Mouse (Mus musculus): ENCODE data around the gene Sh3pxd2a.
"Not testable (repeated sequence)": the region's sequence is repeated elsewhere in the genome, so short reads cannot be mapped to it uniquely, and the experiment has no call there.

- not testable (repeated sequence) for TF ChIP-seq CTCF (conservative IDR thresholded peaks at IDR 0.05; ENCODE audit: low read length); POU5F1 (IDR thresholded peaks at IDR 0.05; ENCODE audit: borderline replicate concordance, low read length); NANOG (IDR thresholded peaks at IDR 0.05; ENCODE audit: borderline replicate concordance, low read length)
Measured at GRCm38 (mm10) chr19:47394781-47395180, 69.4 kb downstream of the Sh3pxd2a start.
